Mouse (Mus musculus) brain, embryonic 14.5 days (tissue): ENCODE data around the gene Artn.

Experiments
- CTCF ChIP-seq: fragments of 200-500 bp; IDR thresholded peaks from 2 replicates; pipeline ENCODE4 v1.5.1; 2012; ENCODE audit warnings: inconsistent platforms, mild to moderate bottlenecking, moderate library complexity, borderline replicate concordance; ENCODE audit not compliant: insufficient read depth, insufficient read length; ENCODE audit errors: extremely low read depth
- POLR2A ChIP-seq: fragments of 200-500 bp; IDR thresholded peaks from 2 replicates; pipeline ENCODE4 v1.6.1; 2012; ENCODE audit warnings: mild to moderate bottlenecking, inconsistent platforms, borderline replicate concordance; ENCODE audit not compliant: poor library complexity, insufficient read depth, insufficient read length, severe bottlenecking; ENCODE audit errors: extremely low read depth

- no peak for TF ChIP-seq CTCF
- TF ChIP-seq POLR2A, result no peak
These were observed 43.4 kb upstream of the Artn start for GRCm38 (mm10) chr4:117972999-117973398.
